Mouse (Mus musculus) MEL (cell line): ENCODE results near the gene Cpm. TPM values are rescaled to one million over a fixed set of nuclear protein-coding genes. Genes with fewer than 3 reads are reported as not detected.

ENCODE experiments used
- DNase-seq: peaks from one replicate; pipeline ENCODE4 v3.0.0; 2011; ENCODE audit warnings: low read depth, low spot score
- H3K27ac ChIP-seq: 2 replicates; pipeline ENCODE4 v1.5.1; 2012; ENCODE audit warnings: low read depth, mild to moderate bottlenecking, control low read depth, low read length, moderate library complexity; ENCODE audit not compliant: control insufficient read depth
- H3K27me3 ChIP-seq, 2 experiments: fragments of 150-350 bp in 1 of 2; sonication (generic) in 1 of 2; 2 replicates each; pipeline ENCODE4 v1.6.1; 2012; ENCODE audit warnings: low read length in 2 of 2, mild to moderate bottlenecking in 2 of 2, improper control_type of control experiment in 1 of 2, moderate library complexity in 1 of 2; ENCODE audit not compliant: insufficient read depth in 2 of 2, control insufficient read depth in 1 of 2
- H3K36me3 ChIP-seq, 2 experiments: 2 replicates each; pipeline ENCODE4 v1.6.1; 2012 to 2014; ENCODE audit warnings: low read length in 2 of 2, improper control_type of control experiment in 1 of 2, inconsistent platforms in 1 of 2, mild to moderate bottlenecking in 1 of 2; ENCODE audit not compliant: insufficient read depth in 2 of 2, control insufficient read depth in 1 of 2
- H3K4me1 ChIP-seq, 2 experiments: fragments of 150-350 bp in 1 of 2; sonication (generic) in 1 of 2; 2 replicates each; pipeline ENCODE4 v1.6.1; 2012; ENCODE audit warnings: low read length in 2 of 2, improper control_type of control experiment in 1 of 2, mild to moderate bottlenecking in 1 of 2; ENCODE audit not compliant: insufficient read depth in 2 of 2, control insufficient read depth in 1 of 2
- H3K4me3 ChIP-seq, 2 experiments: fragments of 150-350 bp in 1 of 2; sonication (generic) in 1 of 2; 2 replicates each; pipeline ENCODE4 v1.5.1; 2012; ENCODE audit warnings: low read depth in 2 of 2, low read length in 2 of 2, mild to moderate bottlenecking in 2 of 2, moderate library complexity in 2 of 2, control low read depth in 1 of 2, improper control_type of control experiment in 1 of 2; ENCODE audit not compliant: control insufficient read depth in 1 of 2, insufficient read depth in 1 of 2
- H3K79me2 ChIP-seq: 2 replicates; pipeline ENCODE4 v1.6.1; 2012; ENCODE audit warnings: mild to moderate bottlenecking, low read length, moderate library complexity; ENCODE audit not compliant: control insufficient read depth, poor library complexity, insufficient read depth
- H3K9ac ChIP-seq: 2 replicates; pipeline ENCODE4 v1.6.1; 2012; ENCODE audit warnings: low read depth, mild to moderate bottlenecking, control low read depth, low read length, moderate library complexity; ENCODE audit not compliant: control insufficient read depth, poor library complexity, severe bottlenecking
- H3K9me3 ChIP-seq: fragments of 150-350 bp; sonication (generic); replicated peaks from 2 replicates; pipeline ENCODE4 v1.6.1; 2012; ENCODE audit warnings: mild to moderate bottlenecking, low read length, improper control_type of control experiment, moderate library complexity; ENCODE audit not compliant: insufficient read depth
- BHLHE40 ChIP-seq: IDR thresholded peaks from 2 replicates; pipeline ENCODE4 v1.6.1; 2012; ENCODE audit warnings: low read depth, mild to moderate bottlenecking, inconsistent platforms, low read length, improper control_type of control experiment, borderline replicate concordance
- CHD1 ChIP-seq: IDR thresholded peaks from 2 replicates; pipeline ENCODE4 v1.6.1; 2012; ENCODE audit warnings: low read depth, mild to moderate bottlenecking, inconsistent platforms, low read length, improper control_type of control experiment
- CHD2 ChIP-seq: IDR thresholded peaks from 2 replicates; pipeline ENCODE4 v1.6.1; 2011; ENCODE audit warnings: low read length, improper control_type of control experiment
- CTCF ChIP-seq, 3 experiments: IDR thresholded peaks in 2 of 3; conservative IDR thresholded peaks in 1 of 3; 2 replicates each; pipeline ENCODE4 v1.5.1; 2011 to 2012; ENCODE audit warnings: low read length in 3 of 3, low read depth in 2 of 3, mild to moderate bottlenecking in 2 of 3, improper control_type of control experiment in 1 of 3, inconsistent platforms in 1 of 3, mixed read lengths in 1 of 3, moderate library complexity in 1 of 3; ENCODE audit not compliant: control insufficient read depth in 1 of 3, insufficient read depth in 1 of 3, poor library complexity in 1 of 3, severe bottlenecking in 1 of 3
- GATA1 ChIP-seq: IDR thresholded peaks from 2 replicates; pipeline ENCODE4 v1.6.1; 2011; ENCODE audit warnings: low read depth, low read length, improper control_type of control experiment
- JUND ChIP-seq: IDR thresholded peaks from 2 replicates; pipeline ENCODE4 v1.6.1; 2011; ENCODE audit warnings: low read depth, mild to moderate bottlenecking, improper control_type of control experiment, low read length
- KAT2A ChIP-seq: conservative IDR thresholded peaks from 2 replicates; pipeline ENCODE4 v1.6.1; 2012; ENCODE audit warnings: low read depth, low read length, improper control_type of control experiment, inconsistent platforms
- MAFK ChIP-seq: IDR thresholded peaks from 2 replicates; pipeline ENCODE4 v1.6.1; 2011; ENCODE audit warnings: low read depth, mild to moderate bottlenecking, low read length, improper control_type of control experiment, borderline replicate concordance
- MAX ChIP-seq: IDR thresholded peaks from 2 replicates; pipeline ENCODE4 v1.6.1; 2011; ENCODE audit warnings: low read length, improper control_type of control experiment
- POLR2AphosphoS5 ChIP-seq: IDR thresholded peaks from 2 replicates; pipeline ENCODE4 v1.6.1; 2012; ENCODE audit warnings: low read depth, borderline replicate concordance, mild to moderate bottlenecking, inconsistent platforms, low read length, moderate library complexity, mixed read lengths
- RCOR1 ChIP-seq: IDR thresholded peaks from 2 replicates; pipeline ENCODE4 v1.6.1; 2012; ENCODE audit warnings: low read depth, mild to moderate bottlenecking, inconsistent platforms, low read length, improper control_type of control experiment
- TAL1 ChIP-seq: IDR thresholded peaks from 2 replicates; pipeline ENCODE4 v1.6.1; 2012; ENCODE audit warnings: mild to moderate bottlenecking, inconsistent platforms, low read length, moderate library complexity, mixed read lengths
- USF1 ChIP-seq: IDR thresholded peaks from 2 replicates; pipeline ENCODE4 v1.6.1; 2014; ENCODE audit warnings: low read depth, mild to moderate bottlenecking, inconsistent platforms, low read length, improper control_type of control experiment, moderate library complexity
- USF2 ChIP-seq, 2 experiments: IDR thresholded peaks; 2 replicates each; pipeline ENCODE4 v1.6.1; 2011 to 2012; ENCODE audit warnings: improper control_type of control experiment in 2 of 2, low read length in 2 of 2, borderline replicate concordance in 1 of 2, inconsistent platforms in 1 of 2, low read depth in 1 of 2, mild to moderate bottlenecking in 1 of 2; ENCODE audit not compliant: insufficient read depth in 1 of 2
- polyA plus RNA-seq, 2 experiments: library from polyadenylated mRNA; stranded (reverse) in 1 of 2; unstranded in 1 of 2; fragments of >175 nt in 1 of 2; fragments of >200 nt in 1 of 2; gene quantifications; 2 replicates each; pipeline versions ENCODE4 v1.2.1 to v1.2.4; 2012; ENCODE audit warnings: low replicate concordance in 2 of 2, low read depth in 1 of 2; ENCODE audit not compliant: insufficient read length in 2 of 2, insufficient read depth in 1 of 2, missing spikeins in 1 of 2
- total RNA-seq: library from RNA; depleted of rRNA; stranded (reverse); fragments of 300-350 nt; gene quantifications from 2 replicates; pipeline ENCODE4 v1.2.3, GENCODE M21; 2012

The Cpm gene
- total and polyA plus RNA-seq, 3 experiments, result 0.04 to 0.40 TPM; not detected in 1

DNA sequence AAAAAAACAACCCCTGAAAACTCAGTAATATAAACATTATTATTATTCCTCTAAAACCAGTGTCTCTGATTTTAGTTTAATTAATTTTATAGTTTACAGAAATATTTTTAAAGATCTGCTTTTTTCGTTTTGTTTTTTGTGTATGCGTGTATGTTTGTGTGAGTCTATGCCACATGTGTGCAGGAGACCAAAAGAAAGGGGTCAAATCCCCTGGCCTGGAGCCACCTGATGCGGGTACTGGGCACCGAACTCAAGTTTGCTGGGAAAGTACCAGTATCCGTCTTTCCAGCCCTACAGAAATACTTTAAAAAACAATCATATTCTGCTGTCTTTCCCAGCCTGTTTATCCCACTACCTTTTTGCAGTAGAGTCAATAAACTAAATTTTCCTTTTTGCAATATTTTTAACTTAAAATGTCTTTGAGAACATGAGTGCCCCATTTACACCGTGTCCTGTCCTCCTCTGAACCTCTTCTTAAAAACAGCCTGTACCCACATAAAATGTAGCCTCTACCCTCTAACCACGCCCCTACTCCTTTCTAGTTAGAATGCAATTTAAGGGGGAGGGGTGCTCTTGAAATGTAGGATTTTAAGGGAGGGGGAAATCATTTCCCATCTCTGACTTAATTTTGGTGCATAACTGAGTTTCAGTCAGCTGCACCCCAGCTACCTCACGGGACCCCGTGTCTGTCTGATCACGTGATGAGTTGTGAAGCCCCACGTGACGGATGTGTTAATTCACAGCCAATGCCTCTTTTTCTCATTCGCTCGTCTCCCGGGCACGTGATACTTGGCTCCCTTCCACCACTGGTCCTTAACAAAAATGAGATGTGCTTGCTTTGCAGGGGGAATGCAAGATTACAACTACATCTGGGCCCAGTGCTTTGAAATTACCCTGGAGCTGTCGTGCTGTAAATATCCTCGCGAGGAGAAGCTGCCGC, 46.1 kb downstream of the Cpm start:
- DNase-seq, result peak; percentile 59
- Histone ChIP-seq H3K4me3 (peak overlapping the region in 1 of 2 experiments; percentile 8; a peak in 1 of 4 replicates), H3K9ac (no peak overlapping the region; the same call in 1 of the 2 replicates), H3K36me3 (peaks cover 0 to 22% of the 10 kb centered on the region in 2 experiments; a peak in 2 of 4 replicates)
- TF ChIP-seq BHLHE40 (peak; percentile 84), CHD2 (no peak), JUND (no peak), USF2 (IDR thresholded peaks at IDR 0.05; ENCODE audit: borderline replicate concordance in 1 of 2, insufficient read depth in 1 of 2, low read depth in 1 of 2, low read length in 2 of 2) (peak; percentile 78 to 94), USF1 (peak; percentile 95), MAX (peak; percentile 89), CTCF (IDR thresholded peaks at IDR 0.05 in 2 of 3, conservative IDR thresholded peaks at IDR 0.05 in 1 of 3; ENCODE audit: control insufficient read depth in 1 of 3, insufficient read depth in 1 of 3, low read depth in 2 of 3, low read length in 3 of 3, poor library complexity in 1 of 3, severe bottlenecking in 1 of 3) (no peak), TAL1 (no peak), POLR2AphosphoS5 (no peak), RCOR1 (no peak), KAT2A (no peak), CHD1 (no peak), MAFK (no peak)
- TF ChIP-seq, all 39 proteins: peak for 4
- H3K9me3 ChIP-seq, result no peaks in the 10 kb centered on the region
- H3K27ac ChIP-seq, result no peak overlapping the region
- H3K79me2 ChIP-seq, result no peaks in the 10 kb centered on the region
- H3K27me3 ChIP-seq, result peaks cover 0 to 2% of the 10 kb centered on the region in 2 experiments; a peak in 2 of 4 replicates
- H3K4me1 ChIP-seq, result peaks cover 6 to 26% of the 10 kb centered on the region in 2 experiments

- TF ChIP-seq GATA1 (0 out of 2 replicates have a peak, but pooled peaks have one; percentile 4), CHD1 (no peak)
- Histone ChIP-seq H3K27me3 (no peaks in the 10 kb centered on the region; a peak in 1 of 4 replicates), H3K4me1 (peaks cover 6 to 26% of the 10 kb centered on the region in 2 experiments), H3K79me2 (no peaks in the 10 kb centered on the region), H3K4me3 (peak overlapping the region in 1 of 2 experiments; percentile 8; a peak in 1 of 4 replicates), H3K9ac (no peak overlapping the region; the same call in 1 of the 2 replicates), H3K27ac (no peak overlapping the region), H3K9me3 (no peaks in the 10 kb centered on the region), H3K36me3 (peaks cover 0 to 22% of the 10 kb centered on the region in 2 experiments; a peak in 2 of 4 replicates)
- peak; percentile 27 for DNase-seq
These were observed 46.8 kb downstream of the Cpm start for GRCm38 (mm10) chr10:117676036-117676643.
